Mouse (Mus musculus) myocyte (in vitro differentiated cells): Measurements from ENCODE around the gene Gbx2.

ENCODE experiments used
- CEBPB ChIP-seq: IDR thresholded peaks from 2 replicates; pipeline ENCODE4 v1.6.1; 2011; ENCODE audit warnings: mild to moderate bottlenecking, moderate library complexity; ENCODE audit not compliant: poor library complexity, insufficient read depth, severe bottlenecking
- E2F4 ChIP-seq: IDR thresholded peaks from one replicate; pipeline ENCODE4 v1.6.1; 2011; ENCODE audit warnings: mild to moderate bottlenecking, control low read depth, moderate library complexity; ENCODE audit not compliant: insufficient read depth
- MAX ChIP-seq: IDR thresholded peaks from one replicate; pipeline ENCODE4 v1.6.1; 2011; ENCODE audit warnings: low read depth, mild to moderate bottlenecking, control low read depth
- MYOD1 ChIP-seq, 3 experiments: IDR thresholded peaks; one replicate each; pipeline ENCODE4 v1.6.1; 2011; ENCODE audit warnings: control low read depth in 2 of 3, low read depth in 2 of 3, mild to moderate bottlenecking in 2 of 3, moderate library complexity in 1 of 3; ENCODE audit not compliant: insufficient read length in 2 of 3, control insufficient read depth in 1 of 3
- MYOG ChIP-seq, 3 experiments: IDR thresholded peaks; one replicate each; pipeline ENCODE4 v1.6.1; 2011; ENCODE audit warnings: control low read depth in 2 of 3, low read depth in 2 of 3, mild to moderate bottlenecking in 2 of 3; ENCODE audit not compliant: insufficient read length in 2 of 3, control insufficient read depth in 1 of 3, insufficient read depth in 1 of 3
- POLR2A ChIP-seq: IDR thresholded peaks from one replicate; pipeline ENCODE4 v1.6.1; 2011; ENCODE audit warnings: low read depth, mild to moderate bottlenecking, control low read depth, moderate library complexity; ENCODE audit not compliant: insufficient read length
- POLR2AphosphoS2 ChIP-seq: IDR thresholded peaks from one replicate; pipeline ENCODE4 v1.6.1; 2011; ENCODE audit warnings: low read depth, control low read depth; ENCODE audit not compliant: insufficient read length
- REST ChIP-seq: IDR thresholded peaks from one replicate; pipeline ENCODE4 v1.6.1; 2011; ENCODE audit warnings: mild to moderate bottlenecking, control low read depth, moderate library complexity; ENCODE audit not compliant: insufficient read depth, insufficient read length
- SRF ChIP-seq: IDR thresholded peaks from one replicate; pipeline ENCODE4 v1.6.1; 2011; ENCODE audit warnings: low read depth; ENCODE audit not compliant: control insufficient read depth, insufficient read length
- TCF12 ChIP-seq: IDR thresholded peaks from one replicate; pipeline ENCODE4 v1.6.1; 2011; ENCODE audit warnings: mild to moderate bottlenecking, control low read depth; ENCODE audit not compliant: poor library complexity, insufficient read depth, severe bottlenecking
- USF1 ChIP-seq: IDR thresholded peaks from one replicate; pipeline ENCODE4 v1.6.1; 2011; ENCODE audit warnings: low read depth, mild to moderate bottlenecking, control low read depth, moderate library complexity

GRCm38 (mm10) chr1:89918111-89918510 lies 12.9 kb downstream of the Gbx2 start:
- TF ChIP-seq TCF12 (no peak), USF1 (no peak), POLR2AphosphoS2 (no peak), POLR2A (no peak), SRF (no peak), REST (no peak), MAX (no peak), CEBPB (no peak), MYOD1 (IDR thresholded peaks at IDR 0.05; ENCODE audit: control insufficient read depth in 1 of 3, insufficient read length in 2 of 3, low read depth in 2 of 3) (no peak), MYOG (IDR thresholded peaks at IDR 0.05; ENCODE audit: control insufficient read depth in 1 of 3, insufficient read depth in 1 of 3, insufficient read length in 2 of 3, low read depth in 2 of 3) (no peak), E2F4 (no peak)
